Mouse (Mus musculus): ENCODE results near the gene Ptprn2.

DNA sequence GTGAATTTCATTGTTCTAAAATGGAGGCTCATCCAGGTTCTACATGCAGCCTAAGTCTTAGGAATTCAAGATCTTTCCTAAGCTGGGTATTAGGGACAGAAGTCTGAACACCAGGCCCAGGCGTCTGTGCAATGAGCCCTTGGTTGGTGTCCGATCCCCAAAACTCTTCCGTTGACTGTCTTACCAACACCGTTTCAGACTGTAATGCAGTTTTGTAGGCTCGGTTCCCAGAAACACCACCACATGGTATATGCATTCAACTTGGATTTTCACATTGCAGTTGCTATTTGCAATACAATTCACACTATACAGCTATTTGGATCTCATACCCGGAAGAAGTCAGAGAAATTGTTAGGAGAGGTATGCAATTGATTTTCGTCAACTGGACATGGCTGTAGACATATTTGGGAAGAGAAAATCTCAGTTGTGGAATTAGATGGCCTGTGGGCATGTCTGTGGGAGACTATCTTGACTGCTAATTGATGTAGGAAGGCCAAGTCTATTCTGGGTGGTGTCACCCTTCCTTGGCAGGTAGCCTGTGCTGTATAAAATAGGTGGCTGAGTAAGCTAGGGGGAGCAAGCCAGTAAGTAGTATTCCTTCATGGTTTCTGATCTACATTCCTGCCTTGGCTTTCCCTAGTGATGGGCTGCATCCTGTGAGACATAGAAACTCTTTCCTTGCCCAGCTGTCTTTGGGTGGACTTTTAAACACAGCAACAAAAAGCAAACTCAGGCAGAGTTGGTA lies 109.5 kb downstream of the Ptprn2 start:
- TF ChIP-seq RCOR1 (conservative IDR thresholded peaks at IDR 0.05; ENCODE audit: low read depth, low read length) = no peak
- no peak for TF ChIP-seq CTCF (conservative IDR thresholded peaks at IDR 0.05 in 1 of 2, IDR thresholded peaks at IDR 0.05 in 1 of 2; ENCODE audit: low read depth in 2 of 2, low read length in 2 of 2)
- TF ChIP-seq USF1 (IDR thresholded peaks at IDR 0.05; ENCODE audit: low read depth, low read length) = no peak
- TF ChIP-seq SIN3A (IDR thresholded peaks at IDR 0.05; ENCODE audit: low read length) = no peak
- TF ChIP-seq MAFK (IDR thresholded peaks at IDR 0.05; ENCODE audit: insufficient replicate concordance, low read length) = no peak
- TF ChIP-seq POLR2A (IDR thresholded peaks at IDR 0.05; ENCODE audit: low read depth, low read length) = no peak
- no peak for TF ChIP-seq JUND (conservative IDR thresholded peaks at IDR 0.05; ENCODE audit: low read depth, low read length)
- TF ChIP-seq CHD2 (IDR thresholded peaks at IDR 0.05; ENCODE audit: low read length) = no peak
- no peak for TF ChIP-seq ZC3H11A (IDR thresholded peaks at IDR 0.05; ENCODE audit: low read depth, low read length)
- no peak for TF ChIP-seq EP300 (IDR thresholded peaks at IDR 0.05; ENCODE audit: low read length)
- no peak for TF ChIP-seq ZNF384 (IDR thresholded peaks at IDR 0.05; ENCODE audit: low read depth, low read length)
